Mouse (Mus musculus) olfactory bulb, adult 2 months (tissue): ENCODE data around the gene Cdh4. TPM values are rescaled to one million over a fixed set of nuclear protein-coding genes. Genes with fewer than 3 reads are reported as not detected.

Source experiments
- H3K27ac ChIP-seq: fragments of 200-500 bp; 2 replicates; pipeline ENCODE4 v1.5.1; 2012; ENCODE audit warnings: low read depth, low read length; ENCODE audit not compliant: insufficient read depth
- H3K4me1 ChIP-seq: fragments of 200-500 bp; 2 replicates; pipeline ENCODE4 v1.6.1; 2012; ENCODE audit warnings: low read length; ENCODE audit not compliant: control insufficient read depth, insufficient read depth
- H3K4me3 ChIP-seq: fragments of 200-500 bp; 2 replicates; pipeline ENCODE4 v1.5.1; 2012; ENCODE audit warnings: mild to moderate bottlenecking, low read depth, low read length, moderate library complexity; ENCODE audit not compliant: insufficient read depth
- CTCF ChIP-seq: fragments of 200-500 bp; IDR thresholded peaks from 2 replicates; pipeline ENCODE4 v1.5.1; 2012; ENCODE audit warnings: low read depth, mild to moderate bottlenecking, low read length, moderate library complexity; ENCODE audit not compliant: insufficient read depth
- POLR2A ChIP-seq: fragments of 200-500 bp; IDR thresholded peaks from 2 replicates; pipeline ENCODE4 v1.6.1; 2012; ENCODE audit warnings: mild to moderate bottlenecking, low read depth, low read length, moderate library complexity; ENCODE audit not compliant: insufficient read depth
- WGBS: fragments of 180-500 bp; shearing (Covaris S2); methylation state at CpG from one replicate; pipeline ENCODE4 v1.1.7; 2018; 5-methylcytosine and 5-hydroxymethylcytosine counted together
- polyA plus RNA-seq: library from polyadenylated mRNA; stranded (reverse); fragments of >200 nt; gene quantifications from 2 replicates; pipeline ENCODE4 v1.2.4, GENCODE M21; 2012; ENCODE audit warnings: low replicate concordance; ENCODE audit not compliant: missing spikeins, insufficient read depth, insufficient read length

Cdh4 gene
- polyA plus RNA-seq, 1 experiment = not detected

DNA sequence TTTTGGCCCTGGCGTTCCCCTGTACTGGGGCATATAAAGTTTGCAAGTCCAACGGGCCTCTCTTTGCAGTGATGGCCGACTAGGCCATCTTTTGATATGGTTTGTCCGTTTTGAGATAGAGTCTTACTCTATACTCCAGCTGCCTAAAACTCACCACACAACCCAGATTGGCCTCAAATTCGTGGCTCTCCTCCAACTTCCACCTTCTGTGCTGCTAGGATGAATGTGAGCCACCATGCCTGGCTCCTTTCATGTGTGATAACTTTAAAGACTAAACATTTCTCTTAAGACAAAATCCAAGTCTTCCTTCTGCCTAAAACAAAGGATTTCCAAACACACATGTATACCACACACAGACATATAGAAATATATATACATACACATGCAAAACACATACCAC lies 246.7 kb downstream of the Cdh4 start:
- H3K4me3 ChIP-seq = no peak overlapping the region
- WGBS = 85% methylated on average over 5 of the region's 5 CpGs
- H3K4me1 ChIP-seq = peaks cover 14% of the 10 kb centered on the region
- H3K27ac ChIP-seq = no peak overlapping the region
- TF ChIP-seq CTCF (no peak), POLR2A (no peak)

DNA sequence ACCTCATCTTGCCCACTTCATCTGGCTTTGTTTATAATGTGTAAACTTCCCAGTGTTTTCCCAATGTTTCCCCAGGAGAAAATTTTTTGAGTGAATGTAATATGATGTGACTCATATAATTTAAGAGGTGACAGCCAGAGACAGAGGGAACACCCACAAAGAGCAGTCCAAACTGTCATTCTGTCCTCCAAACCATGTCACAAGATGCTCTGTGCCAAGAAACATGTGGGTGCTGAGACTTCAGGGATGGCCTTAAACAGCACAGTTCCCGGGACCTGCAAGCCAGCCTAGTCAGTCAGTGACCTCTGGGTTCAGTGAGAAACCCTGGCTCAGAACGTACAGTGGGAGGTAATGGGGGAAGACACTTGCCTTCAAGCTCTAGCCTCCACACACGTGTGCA lies 247.5 kb downstream of the Cdh4 start:
- Histone ChIP-seq H3K4me3 (no peak overlapping the region), H3K27ac (no peak overlapping the region), H3K4me1 (peaks cover 16% of the 10 kb centered on the region)
- WGBS = 84% methylated on average over 3 of the region's 3 CpGs
- no peak for TF ChIP-seq CTCF
- no peak for TF ChIP-seq POLR2A

DNA sequence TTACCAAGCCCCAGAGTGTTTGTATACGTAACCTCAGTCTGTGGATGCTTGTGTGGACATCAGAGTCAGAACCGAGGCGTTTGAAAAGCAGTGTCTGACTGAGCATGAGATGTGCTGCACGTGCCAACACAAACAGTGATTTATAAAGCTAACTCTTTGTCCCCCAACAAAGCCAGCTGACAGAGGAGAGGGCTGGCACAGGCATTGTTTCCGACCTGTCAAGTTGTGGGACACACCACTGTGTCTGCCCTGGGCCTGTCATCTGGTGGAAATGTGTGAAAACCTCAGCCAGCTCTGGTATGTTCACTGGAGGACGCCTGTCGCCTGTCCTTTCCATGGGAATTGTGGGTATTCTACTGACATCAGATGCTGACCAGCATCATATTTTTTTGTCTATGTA lies 248.3 kb downstream of the Cdh4 start:
- WGBS = 51% methylated on average over 7 of the region's 7 CpGs
- no peak for TF ChIP-seq POLR2A
- no peak for TF ChIP-seq CTCF
- H3K4me3 ChIP-seq = no peak overlapping the region
- H3K4me1 ChIP-seq = peaks cover 10% of the 10 kb centered on the region
- no peak overlapping the region for H3K27ac ChIP-seq

DNA sequence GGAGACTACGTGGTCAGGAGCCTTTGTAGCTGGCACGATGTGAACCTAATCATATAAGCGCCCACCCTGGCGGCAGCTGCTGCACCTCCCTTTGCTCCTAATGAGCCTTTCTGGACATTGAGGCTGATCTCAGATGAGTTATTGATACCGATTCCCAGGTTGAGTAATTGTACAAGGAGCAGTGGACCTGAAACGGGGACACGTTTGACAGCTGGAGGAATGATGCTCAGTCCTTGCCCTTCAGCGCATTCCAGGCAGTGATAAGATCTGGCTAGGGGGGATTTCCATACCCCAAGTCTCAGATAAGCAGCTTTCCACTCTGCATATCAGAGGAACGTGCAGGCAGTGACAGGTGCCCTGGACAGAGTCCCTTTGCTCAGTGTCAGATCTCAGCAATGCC lies 252.7 kb downstream of the Cdh4 start:
- TF ChIP-seq POLR2A (no peak), CTCF (no peak)
- H3K27ac ChIP-seq = no peak overlapping the region
- peaks cover 14% of the 10 kb centered on the region for H3K4me1 ChIP-seq
- H3K4me3 ChIP-seq = no peak overlapping the region
- 83% methylated on average over 9 of the region's 9 CpGs for WGBS

DNA sequence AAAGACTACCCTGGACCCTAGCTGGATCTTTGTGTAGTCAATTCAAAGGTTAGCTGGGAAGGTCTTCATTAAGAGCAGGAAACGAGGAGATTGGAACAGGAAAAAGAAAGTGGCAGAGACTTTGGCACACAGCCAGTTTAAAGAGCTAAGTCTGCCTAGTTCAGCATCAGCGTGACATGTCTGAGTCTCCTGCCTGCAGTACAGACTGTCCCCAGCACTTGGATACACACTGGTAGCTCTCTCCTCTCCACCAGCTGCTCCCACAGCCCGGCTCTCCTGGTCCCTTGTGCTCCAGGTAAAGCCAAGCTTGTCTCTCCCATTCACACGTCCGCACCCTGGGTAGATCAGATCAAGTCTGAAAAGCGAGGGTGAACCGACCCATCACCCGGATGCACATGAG lies 255.4 kb downstream of the Cdh4 start:
- H3K27ac ChIP-seq = no peak overlapping the region
- TF ChIP-seq CTCF (no peak), POLR2A (no peak)
- H3K4me3 ChIP-seq = no peak overlapping the region
- peaks cover 11% of the 10 kb centered on the region for H3K4me1 ChIP-seq
- 81% methylated on average over 8 of the region's 8 CpGs for WGBS

DNA sequence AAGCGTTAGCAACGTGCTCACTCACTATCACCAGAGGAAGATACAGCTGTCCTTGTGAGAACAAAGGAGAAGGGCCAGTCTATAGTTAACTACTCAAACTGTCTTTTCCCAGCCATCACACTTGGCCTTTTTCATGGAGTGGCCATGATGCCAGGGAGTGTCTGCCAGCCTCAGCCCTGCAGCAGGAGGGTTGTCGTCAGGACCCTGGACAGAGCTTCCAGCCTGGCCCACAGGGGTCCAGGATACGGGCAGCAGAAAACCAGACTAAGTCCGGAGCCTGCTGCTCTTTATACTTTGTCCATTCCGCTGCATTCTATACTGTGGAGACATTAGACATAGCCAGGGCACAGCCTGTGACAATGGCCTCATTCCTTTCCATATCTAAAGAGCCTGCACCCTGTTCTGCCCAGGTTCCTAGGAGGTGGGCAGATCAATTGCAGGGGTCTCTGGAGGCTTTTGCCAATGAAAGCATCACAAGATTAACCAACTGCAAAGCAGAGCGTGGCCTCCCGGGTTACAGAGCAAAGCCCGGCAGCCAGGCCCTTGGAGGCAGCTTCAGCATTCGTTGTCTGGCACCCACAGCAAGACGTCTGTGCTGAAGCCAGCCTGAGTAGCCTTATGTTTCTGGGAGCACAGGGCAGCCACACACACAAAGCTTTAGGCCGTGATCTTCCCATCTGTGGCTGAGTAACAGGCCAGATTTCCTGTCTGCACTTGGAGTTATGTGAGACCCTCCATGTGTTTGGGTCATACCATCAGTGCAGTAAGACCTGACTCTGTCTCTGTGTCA lies 256.2 kb downstream of the Cdh4 start:
- TF ChIP-seq POLR2A (no peak), CTCF (no peak)
- peaks cover 11% of the 10 kb centered on the region for H3K4me1 ChIP-seq
- no peak overlapping the region for H3K4me3 ChIP-seq
- WGBS = 68% methylated on average over 12 of the region's 12 CpGs
- H3K27ac ChIP-seq = no peak overlapping the region

DNA sequence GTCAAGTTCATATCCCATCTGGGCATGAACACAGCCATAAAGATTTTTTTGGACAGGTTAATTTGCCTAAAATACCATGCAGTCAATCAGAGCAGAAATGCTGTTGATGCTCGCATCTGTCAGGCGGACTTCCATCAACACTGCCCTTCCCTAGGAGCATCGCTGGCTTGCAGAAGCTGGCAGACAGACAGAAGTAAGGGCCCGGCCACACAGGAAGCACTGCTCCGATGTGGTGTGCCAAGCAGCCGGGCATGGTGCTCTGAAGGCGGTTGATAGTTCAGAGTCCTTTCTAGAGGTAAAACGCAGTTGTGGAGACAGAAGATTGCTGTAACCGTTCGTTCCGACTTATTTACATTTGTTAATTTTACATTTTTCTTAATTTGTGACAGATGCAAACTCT lies 262.8 kb downstream of the Cdh4 start:
- TF ChIP-seq CTCF = no peak
- no peak for TF ChIP-seq POLR2A
- 79% methylated on average over 11 of the region's 11 CpGs for WGBS
- H3K4me1 ChIP-seq = peaks cover 9% of the 10 kb centered on the region
- no peak overlapping the region for H3K4me3 ChIP-seq
- H3K27ac ChIP-seq = no peak overlapping the region

DNA sequence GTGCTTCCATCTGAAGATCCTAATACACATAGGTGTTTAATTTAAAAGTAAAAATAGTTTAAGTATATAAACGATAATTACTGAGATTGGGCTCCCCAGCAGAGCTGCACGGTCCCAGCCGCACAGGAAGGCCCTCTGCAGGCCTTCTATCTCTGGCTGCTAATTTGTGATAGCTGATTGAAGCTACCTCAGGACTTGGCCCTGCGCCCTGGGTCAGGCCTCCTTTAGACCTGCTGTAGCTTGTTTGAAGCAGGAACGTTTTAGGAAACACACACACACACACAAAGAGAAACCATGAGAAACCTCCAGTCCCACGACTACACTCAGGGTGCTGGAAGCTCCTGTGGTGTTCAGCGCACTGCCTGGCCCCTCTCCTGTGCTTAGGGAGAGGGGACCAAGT lies 263.2 kb downstream of the Cdh4 start:
- 71% methylated on average over 7 of the region's 7 CpGs for WGBS
- no peak overlapping the region for H3K4me3 ChIP-seq
- no peak overlapping the region for H3K27ac ChIP-seq
- TF ChIP-seq CTCF = no peak
- no peak for TF ChIP-seq POLR2A
- peaks cover 12% of the 10 kb centered on the region for H3K4me1 ChIP-seq

DNA sequence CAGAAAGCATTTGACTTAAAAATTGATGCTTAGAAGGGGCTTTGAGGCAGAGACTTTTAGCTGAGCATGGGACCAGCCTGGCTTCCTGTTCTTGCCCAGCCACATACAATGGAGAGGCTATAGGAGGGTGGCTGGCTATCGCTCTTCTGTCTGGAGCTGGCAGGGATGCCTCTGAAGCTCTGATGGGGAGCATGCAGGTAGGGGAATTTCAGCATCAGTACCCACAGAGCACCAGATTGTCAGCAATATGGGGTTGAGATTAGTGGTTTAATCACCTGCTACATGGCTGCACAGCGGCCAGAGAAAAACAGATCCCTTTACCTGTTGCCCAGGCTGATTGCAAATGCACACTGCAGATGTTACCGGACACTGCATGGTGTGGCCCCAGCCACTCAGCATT lies 264.4 kb downstream of the Cdh4 start:
- no peak overlapping the region for H3K27ac ChIP-seq
- 95% methylated on average over 3 of the region's 3 CpGs for WGBS
- no peak overlapping the region for H3K4me3 ChIP-seq
- TF ChIP-seq CTCF (no peak), POLR2A (no peak)
- H3K4me1 ChIP-seq = peaks cover 20% of the 10 kb centered on the region
